Mouse (Mus musculus): Measurements from ENCODE around the gene Il2rg. TPM values are rescaled to one million over a fixed set of nuclear protein-coding genes. Genes with fewer than 3 reads are reported as not detected.
A peak's percentile ranks its signal among the peaks of the same experiment; 100 is the strongest.

Gene Il2rg
- total RNA-seq, 2 experiments from 2014 or later: 2.5 to 3.7 TPM

GRCm38 (mm10) chrX:101273410-101273809, 5.4 kb upstream of the Il2rg start:
- intact Hi-C loops (cut with DNase I): no loop called here

GRCm38 (mm10) chrX:101268755-101269124, 685 bp upstream of the Il2rg start, which contains the start of gene Gm20489:
Gene Gm20489, minus strand, starts transcription at chrX:101269023.
- intact Hi-C loops (cut with DNase I): no loop called here
- no peak for DNase-seq (ENCODE audit: extremely low spot score in 1 of 2, low spot score in 2 of 2)

More at GRCm38 (mm10) chrX:101273410-101273809, 5.4 kb upstream of the Il2rg start:
- DNase-seq (ENCODE audit: extremely low spot score in 1 of 2, low spot score in 2 of 2): no peak

GRCm38 (mm10) chrX:101266631-101267030, 1.4 kb downstream of the Il2rg start:
- no peak for DNase-seq (ENCODE audit: extremely low spot score in 1 of 2, low spot score in 2 of 2)
- intact Hi-C loops (cut with DNase I): no loop called here

- intact Hi-C loops (cut with DNase I): no loop called here
- no peak for DNase-seq (ENCODE audit: extremely low spot score in 1 of 2, low spot score in 2 of 2)
Observed at GRCm38 (mm10) chrX:101263892-101264291, 4.2 kb downstream of the Il2rg start, which contains the start of gene Gm614. Gene Gm614, minus strand, starts transcription at chrX:101263992.

- intact Hi-C loops (cut with DNase I): no loop called here
- DNase-seq (ENCODE audit: extremely low spot score in 1 of 2, low spot score in 2 of 2): no peak
Observed at GRCm38 (mm10) chrX:101260441-101261325, 7.4 kb downstream of the Il2rg start.

- peak in 1 of 2 experiments; percentile 35 for DNase-seq (ENCODE audit: extremely low spot score in 1 of 2, low spot score in 2 of 2)
- intact Hi-C loops (cut with DNase I): no loop called here
Observed at GRCm38 (mm10) chrX:101256603-101257002, 11.5 kb downstream of the Il2rg start.

- DNase-seq (ENCODE audit: extremely low spot score in 1 of 2, low spot score in 2 of 2): no peak
- intact Hi-C loops (cut with DNase I): no loop called here
Observed at GRCm38 (mm10) chrX:101254740-101255139, 13.3 kb downstream of the Il2rg start.

GRCm38 (mm10) chrX:101253952-101254729, 13.9 kb downstream of the Il2rg start, which contains the start of gene Foxo4:
Gene Foxo4, plus strand, starts transcription at chrX:101254528.
- intact Hi-C loops (cut with DNase I): no loop called here

GRCm38 (mm10) chrX:101245011-101245410, 23.0 kb downstream of the Il2rg start:
- no peak for DNase-seq (ENCODE audit: extremely low spot score in 1 of 2, low spot score in 2 of 2)
- intact Hi-C loops (cut with DNase I): no loop called here

More at GRCm38 (mm10) chrX:101253952-101254729, 13.9 kb downstream of the Il2rg start, which contains the start of gene Foxo4:
- DNase-seq (ENCODE audit: extremely low spot score in 1 of 2, low spot score in 2 of 2): peak; percentile 85 to 91

- intact Hi-C loops (cut with DNase I): no loop called here
- DNase-seq (ENCODE audit: extremely low spot score in 1 of 2, low spot score in 2 of 2): no peak
Observed at GRCm38 (mm10) chrX:101222796-101223162, 45.3 kb downstream of the Il2rg start.

- peak; percentile 88 to 89 for DNase-seq (ENCODE audit: extremely low spot score in 1 of 2, low spot score in 2 of 2)
- intact Hi-C loops (cut with DNase I): no loop called here
Observed at GRCm38 (mm10) chrX:101221834-101222795, 45.9 kb downstream of the Il2rg start, which contains the start of gene Snx12. Gene Snx12, minus strand, starts transcription at chrX:101222563.

Other genes with a start within 250 kb of the Il2rg start
- under 1 TPM in 1 of 2 experiments, not detected in 1; 0.11 TPM for gene Tex11, start 208.6 kb downstream of the Il2rg start, total RNA-seq (2021)
- 10 to 100 TPM; 15.0 to 16.5 TPM for gene Slc7a3, start 182.2 kb downstream of the Il2rg start, total RNA-seq (2021)
- 10 to 100 TPM; 64.2 to 64.3 TPM for gene Snx12, start 45.7 kb downstream of the Il2rg start, total RNA-seq (2021)
- 10 to 100 TPM in 1 of 2 experiments, 1 to 10 TPM in 1; 9.1 to 10.4 TPM for gene Foxo4, start 13.7 kb downstream of the Il2rg start, total RNA-seq (2021)
- not detected for gene Gm614, start 4.3 kb downstream of the Il2rg start, total RNA-seq (2021)
- not detected for gene Gm20489, start 768 bp upstream of the Il2rg start, total RNA-seq (2021)
- 10 to 100 TPM; 26.1 to 33.7 TPM for gene Med12, start 5.8 kb upstream of the Il2rg start, total RNA-seq (2021)
- 100 to 1,000 TPM; 226 to 229 TPM for gene Nlgn3, start 30.9 kb upstream of the Il2rg start, total RNA-seq (2021)
- gene Gjb1, start 108.1 kb upstream of the Il2rg start, total RNA-seq (2021): 1 to 10 TPM; 1.5 to 2.1 TPM
- gene Zmym3, start 152.6 kb upstream of the Il2rg start, total RNA-seq (2021): 100 to 1,000 TPM; 152 to 173 TPM
- 100 to 1,000 TPM; 154 to 163 TPM for gene Nono, start 161.1 kb upstream of the Il2rg start, total RNA-seq (2021)
- gene Itgb1bp2, start 180.8 kb upstream of the Il2rg start, total RNA-seq (2021): 1 to 10 TPM; 1.3 to 1.4 TPM

Data from left cerebral cortex, postnatal 10 days (tissue).